Mouse (Mus musculus): ENCODE data around the gene Sema5b.

- no peak for TF ChIP-seq CTCF (IDR thresholded peaks at IDR 0.05; ENCODE audit: low read depth, low read length)
- no peak for TF ChIP-seq POLR2A (IDR thresholded peaks at IDR 0.05; ENCODE audit: extremely low read depth, insufficient read depth, low read length)
These were observed 107.9 kb downstream of the Sema5b start for GRCm38 (mm10) chr16:35648862-35649261.
